Mouse (Mus musculus) ovary, postnatal 14 days (tissue): ENCODE measurements at regions not wholly inside any gene's neighbourhood (a gene's known extent, or its start where the extent isn't known, plus 50 kb on each side); places are given as distances from the start of the nearest gene placed in this dataset.

ENCODE experiments used
- DNase-seq: peaks from one replicate; pipeline ENCODE4 v3.0.0; 2022; ENCODE audit warnings: low spot score

- no peak for DNase-seq
Measured at GRCm38 (mm10) chr6:50915166-50916030, 261.2 kb upstream of the Npvf start.

DNA sequence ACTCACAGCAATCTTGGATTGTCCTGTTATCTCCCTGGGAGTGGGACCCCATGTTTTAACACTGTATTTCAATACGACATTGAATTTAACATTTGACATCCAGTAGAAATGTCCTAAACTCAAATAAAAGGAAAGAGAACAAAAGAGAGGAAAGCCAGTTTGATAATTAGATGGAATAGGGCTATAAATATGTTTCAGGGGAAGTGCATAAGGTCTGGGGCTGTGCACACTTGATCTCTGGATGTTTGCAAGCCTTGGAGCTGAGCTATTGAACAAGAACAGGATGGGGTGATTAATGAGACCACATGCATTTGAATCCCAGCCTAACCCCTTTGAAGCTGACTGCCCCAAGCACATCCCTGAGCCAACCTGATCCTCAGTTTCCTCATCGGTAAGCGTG lies 264.0 kb upstream of the Npvf start:
- DNase-seq, result no peak

- DNase-seq, result no peak
Measured at GRCm38 (mm10) chr6:50922235-50922634, 268.0 kb upstream of the Npvf start.

GRCm38 (mm10) chr6:50924571-50924970 lies 270.3 kb upstream of the Npvf start:
- no peak for DNase-seq

DNA sequence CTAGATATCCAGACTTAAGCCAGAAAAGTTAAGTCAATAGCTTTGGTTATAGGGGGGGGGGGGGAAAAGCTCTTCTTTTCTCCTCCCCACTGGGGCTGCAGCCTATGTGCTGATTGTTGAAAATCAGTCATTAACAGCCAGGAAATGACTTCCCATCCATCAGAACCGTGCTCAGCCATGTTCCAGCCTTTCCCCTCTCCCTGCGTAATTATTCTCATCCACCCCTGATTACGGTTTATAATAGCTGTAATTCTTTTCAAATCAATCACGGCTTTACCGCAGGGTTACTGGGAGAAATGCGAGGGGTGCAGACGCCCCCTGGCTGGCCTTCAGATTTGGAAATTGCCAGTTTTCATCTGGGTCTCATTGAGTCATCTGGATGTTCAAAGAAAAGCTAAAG lies 270.8 kb upstream of the Npvf start:
- DNase-seq, result no peak

GRCm38 (mm10) chr6:50926313-50926712 lies 272.1 kb upstream of the Npvf start:
- no peak for DNase-seq

GRCm38 (mm10) chr6:50929503-50929902 lies 275.3 kb upstream of the Npvf start:
- DNase-seq, result no peak

- DNase-seq, result no peak
Measured at GRCm38 (mm10) chr6:50933510-50933909, 279.3 kb upstream of the Npvf start.

DNA sequence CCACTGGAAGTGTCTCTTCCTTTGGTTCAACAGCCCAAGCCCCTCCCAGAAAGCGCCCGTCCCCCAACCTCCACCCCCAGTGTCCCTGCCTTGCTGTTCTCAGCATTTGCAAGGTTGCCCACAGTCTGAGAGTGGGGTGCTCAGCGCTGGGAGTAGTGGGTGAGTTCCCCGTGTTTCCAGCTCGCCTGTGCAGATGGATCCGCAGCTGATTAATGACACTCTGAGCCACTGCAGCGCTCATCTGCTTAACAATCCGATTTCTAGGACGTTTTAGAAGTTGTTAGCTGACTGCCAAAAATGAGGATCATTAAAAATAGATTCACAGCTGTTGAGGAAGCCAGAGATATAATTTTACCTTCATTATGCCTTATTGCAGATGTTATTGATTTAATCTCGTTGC lies 280.0 kb upstream of the Npvf start:
- no peak for DNase-seq

DNA sequence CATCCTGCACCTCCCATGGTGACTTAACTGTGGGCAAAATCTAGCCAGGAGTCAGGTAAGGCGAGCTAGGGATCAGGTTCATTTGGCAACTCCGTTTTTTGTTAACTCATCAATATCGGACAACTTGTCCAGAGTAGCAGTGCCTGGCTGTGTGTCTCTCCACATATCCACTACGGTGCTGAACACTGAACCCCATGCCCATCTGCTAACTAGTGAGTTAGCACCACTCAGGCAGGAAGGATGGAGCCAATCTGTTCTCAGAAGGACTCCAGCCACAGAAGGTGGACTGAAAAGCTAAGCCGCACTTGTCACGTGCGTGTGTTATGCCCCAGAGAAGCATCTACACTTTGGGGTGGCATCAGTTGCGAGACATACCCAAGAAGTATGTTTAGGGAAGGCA lies 282.1 kb upstream of the Npvf start:
- no peak for DNase-seq

DNA sequence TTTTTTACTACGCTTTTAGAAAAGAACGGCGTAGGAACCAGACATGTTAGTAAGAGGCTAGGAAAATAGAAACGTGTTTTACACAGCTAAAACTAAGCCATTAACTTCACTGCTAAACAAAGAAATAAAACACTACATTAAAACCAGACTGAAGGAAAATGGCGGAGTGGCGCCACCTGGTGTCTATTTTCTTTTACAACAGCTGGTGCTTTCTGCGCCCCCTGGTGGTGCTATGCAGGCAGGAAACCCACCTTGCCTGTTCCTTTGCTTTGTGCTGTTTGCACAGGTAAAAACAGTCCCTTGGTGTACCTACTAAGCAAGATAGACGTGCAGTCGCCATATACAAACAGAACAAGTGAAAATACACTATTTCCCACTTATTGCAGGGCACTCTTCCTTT lies 282.9 kb upstream of the Npvf start:
- peak; percentile 68 for DNase-seq

- DNase-seq, result no peak
Measured at GRCm38 (mm10) chr6:50938879-50939278, 284.6 kb upstream of the Npvf start.

- no peak for DNase-seq
Measured at GRCm38 (mm10) chr6:50939440-50939839, 285.2 kb upstream of the Npvf start.

GRCm38 (mm10) chr6:50940118-50940517 lies 285.9 kb upstream of the Npvf start:
- no peak for DNase-seq

GRCm38 (mm10) chr6:50940641-50941398 lies 286.6 kb upstream of the Npvf start:
- DNase-seq, result no peak

GRCm38 (mm10) chr6:50942696-50943095 lies 288.5 kb upstream of the Npvf start:
- no peak for DNase-seq

DNA sequence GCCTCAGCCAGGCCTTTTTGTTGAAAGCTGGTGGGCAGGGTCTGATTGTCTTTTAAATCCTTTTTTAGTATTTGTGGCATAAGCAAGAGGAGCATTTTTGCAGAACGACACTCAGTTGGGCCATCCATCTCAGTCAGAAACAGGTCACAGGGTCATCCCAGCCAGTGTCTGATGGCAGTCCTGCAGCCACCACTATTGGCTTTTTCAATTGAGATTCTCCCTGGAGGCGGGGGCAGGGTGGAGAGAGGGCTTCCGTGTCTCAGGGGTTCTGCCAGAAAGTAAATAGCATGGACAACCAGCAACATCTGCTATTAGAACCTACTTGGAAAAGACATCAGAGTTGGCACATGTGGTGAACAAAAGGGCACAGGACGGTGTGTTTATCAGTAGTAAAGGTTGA lies 293.8 kb upstream of the Npvf start:
- DNase-seq, result no peak

DNA sequence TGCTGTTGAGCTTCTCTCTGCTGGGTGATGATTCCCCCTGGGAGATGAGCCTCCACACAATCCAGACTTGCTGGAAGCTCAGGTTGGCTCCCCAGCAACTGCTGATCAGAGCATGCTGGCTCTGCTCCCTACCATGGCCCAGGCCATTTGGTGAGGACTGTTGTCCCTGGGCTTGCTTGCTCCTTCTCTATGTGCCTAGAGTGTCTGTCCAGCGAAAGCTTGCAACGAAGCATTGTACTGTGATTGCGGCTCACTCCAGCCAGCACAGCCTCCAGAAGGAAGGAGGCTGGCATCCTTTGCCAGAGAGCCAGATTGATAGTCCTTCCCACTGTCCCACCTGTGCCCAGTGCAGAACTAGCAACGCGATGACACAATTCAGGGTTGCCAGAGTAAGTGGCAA lies 295.1 kb upstream of the Npvf start:
- no peak for DNase-seq

GRCm38 (mm10) chr6:50949883-50950583 lies 295.8 kb upstream of the Npvf start:
- no peak for DNase-seq

GRCm38 (mm10) chr6:50957328-50957900 lies 303.2 kb upstream of the Npvf start:
- DNase-seq, result no peak

DNA sequence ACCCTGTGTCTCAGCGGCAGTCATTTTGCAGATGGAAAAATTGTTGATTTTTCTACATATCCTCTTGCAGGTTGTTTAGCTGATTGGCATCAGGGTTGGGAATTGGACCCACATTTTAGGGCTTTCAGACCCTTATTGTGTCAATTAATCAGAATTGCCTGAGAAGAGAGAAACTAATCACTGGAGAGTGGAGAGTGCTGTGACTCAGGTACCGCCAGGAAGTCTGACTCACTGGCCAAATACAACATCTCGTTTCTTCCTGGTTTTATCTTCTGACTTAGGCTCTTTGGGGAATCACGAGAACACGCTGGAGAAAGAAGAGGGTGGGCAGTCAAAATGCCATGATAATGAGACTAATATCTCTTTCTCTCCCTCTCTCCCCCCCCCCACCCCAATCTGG lies 306.1 kb upstream of the Npvf start:
- DNase-seq, result no peak

- no peak for DNase-seq
Measured at GRCm38 (mm10) chr6:50961592-50961991, 307.4 kb upstream of the Npvf start.
